In the genomic region with DNA sequence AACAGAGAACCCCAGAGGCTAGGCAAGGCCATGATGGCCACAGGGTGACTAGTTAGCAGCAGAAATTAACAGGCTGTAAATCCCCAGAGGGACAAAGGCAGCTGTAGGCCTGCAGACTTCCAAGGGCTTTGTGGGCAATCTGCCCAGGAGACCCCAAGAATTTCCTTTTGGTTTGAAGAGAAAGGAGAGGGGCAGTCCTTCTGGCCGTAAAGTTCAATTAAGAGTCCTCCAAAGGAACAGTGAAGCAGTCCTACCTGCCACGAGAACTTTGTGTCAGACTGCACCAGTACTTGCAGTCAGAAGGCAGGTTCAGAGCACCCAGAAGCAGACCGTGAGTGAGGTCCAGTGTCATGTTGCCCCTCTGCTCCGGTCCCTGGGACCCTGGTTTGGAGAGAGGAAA, we compare ENCODE assay signal across 8 mouse cellular contexts. TPM values are rescaled to one million over a fixed set of nuclear protein-coding genes. Genes with fewer than 3 reads are reported as not detected.
A peak's percentile ranks its signal among the peaks of the same experiment; 100 is the strongest.
DNase-seq lines count a peak whose midpoint lies in the region; TF ChIP-seq lines count a peak whose summit lies in the region.

No protein-coding gene starts in this region.

- intact Hi-C loops in gastrocnemius, adult 2 months (cut with DNase I), result no loop called here

- no peak for DNase-seq in gastrocnemius, adult 2 months
- DNase-seq in gastrocnemius, postnatal 25 days, result no peak
- DNase-seq in right cerebral cortex, postnatal 4 days, result peak; percentile 33
- DNase-seq in right cerebral cortex, adult 18-20 months, result no peak
- peak; percentile 48 for DNase-seq in mesoderm, embryonic 11.5 days (ENCODE audit: low read depth, low spot score)
- DNase-seq in thymus, postnatal 25 days, result no peak
- no peak for DNase-seq in layer of hippocampus, postnatal 14 days (ENCODE audit: low spot score in 2 of 2)
- no peak for DNase-seq in adrenal gland, postnatal 10 days

- TF ChIP-seq CTCF in gastrocnemius, adult 2 months (IDR thresholded peaks at IDR 0.05), result no peak

- peak overlapping the region; percentile 95 for H3K4me3 ChIP-seq in gastrocnemius, adult 2 months

- H3K27ac ChIP-seq in gastrocnemius, adult 2 months, result no peak overlapping the region

RNA-seq across cellular contexts. Expression of a gene that starts 1.1 kb away (rescaled TPM):
- 1 to 10 TPM; 4.4 to 7.9 TPM for total RNA-seq in gastrocnemius, adult 2 months (2021)
- total RNA-seq in gastrocnemius, postnatal 25 days (2021), result 1 to 10 TPM; 6.9 to 8.6 TPM
- total RNA-seq in layer of hippocampus, postnatal 14 days (2021), result 10 to 100 TPM; 20.6 to 21.9 TPM
- 100 to 1,000 TPM in 1 of 2 experiments, 10 to 100 TPM in 1; 49.5 to 137 TPM for total RNA-seq in adrenal gland, postnatal 10 days (2021)

RNA-seq across cellular contexts. Expression of a gene that starts 16.3 kb away (rescaled TPM):
- 10 to 100 TPM; 38.3 to 44.6 TPM for total RNA-seq in gastrocnemius, adult 2 months (2021)
- 10 to 100 TPM; 30.1 to 35.8 TPM for total RNA-seq in gastrocnemius, postnatal 25 days (2021)
- 10 to 100 TPM; 63.6 to 63.7 TPM for total RNA-seq in layer of hippocampus, postnatal 14 days (2021)
- 10 to 100 TPM; 82.9 to 83.7 TPM for total RNA-seq in adrenal gland, postnatal 10 days (2021)

RNA-seq across cellular contexts. Expression of a gene that starts 44.2 kb away (rescaled TPM):
- 10 to 100 TPM in 1 of 2 experiments, 1 to 10 TPM in 1; 3.9 to 10.8 TPM for total RNA-seq in gastrocnemius, adult 2 months (2021)
- total RNA-seq in gastrocnemius, postnatal 25 days (2021), result 1 to 10 TPM in 1 of 2 experiments, under 1 TPM in 1; 0.97 to 7.1 TPM
- 10 to 100 TPM; 24.2 to 28.6 TPM for total RNA-seq in layer of hippocampus, postnatal 14 days (2021)
- 10 to 100 TPM; 15.6 to 37.9 TPM for total RNA-seq in adrenal gland, postnatal 10 days (2021)

RNA-seq across cellular contexts. Expression of a gene that starts 48.7 kb away (rescaled TPM):
- 1 to 10 TPM in 1 of 2 experiments, under 1 TPM in 1; 0.67 to 1.4 TPM for total RNA-seq in gastrocnemius, adult 2 months (2021)
- 1 to 10 TPM; 2.3 to 3.6 TPM for total RNA-seq in gastrocnemius, postnatal 25 days (2021)
- under 1 TPM in 1 of 2 experiments, not detected in 1; 0.12 TPM for total RNA-seq in layer of hippocampus, postnatal 14 days (2021)
- 1 to 10 TPM; 1.0 to 2.2 TPM for total RNA-seq in adrenal gland, postnatal 10 days (2021)

Comparison
In these comparisons a context has a peak if more than half of its experiments do, and no peak if none do; other contexts are left out.
1. DNase-seq: peak in right cerebral cortex, postnatal 4 days (single experiment) and mesoderm, embryonic 11.5 days (single experiment); none in gastrocnemius, adult 2 months (single experiment), gastrocnemius, postnatal 25 days (single experiment), right cerebral cortex, adult 18-20 months (single experiment), thymus, postnatal 25 days (single experiment), layer of hippocampus, postnatal 14 days (0 of 2) and adrenal gland, postnatal 10 days (single experiment).